Mouse (Mus musculus) heart, adult 2 months (tissue): ENCODE data around the gene Kirrel3. TPM values are rescaled to one million over a fixed set of nuclear protein-coding genes. Genes with fewer than 3 reads are reported as not detected.

Experiments
- DNase-seq, 2 experiments: peaks; one replicate each; pipeline ENCODE4 v3.0.0; 2021
- H3K27ac ChIP-seq: fragments of 200-600 bp; 2 replicates; pipeline ENCODE4 v1.8.1; 2022
- H3K27me3 ChIP-seq: fragments of 200-500 bp; 2 replicates; pipeline ENCODE4 v1.6.1; 2012; ENCODE audit warnings: mild to moderate bottlenecking, low read length, inconsistent platforms, mixed read lengths; ENCODE audit not compliant: control insufficient read depth, insufficient read depth
- H3K36me3 ChIP-seq: fragments of 200-500 bp; 2 replicates; pipeline ENCODE4 v1.6.1; 2012; ENCODE audit warnings: low read length, inconsistent platforms; ENCODE audit not compliant: control insufficient read depth, insufficient read depth
- H3K4me1 ChIP-seq: fragments of 200-500 bp; 2 replicates; pipeline ENCODE4 v1.6.1; 2011; ENCODE audit warnings: low read length; ENCODE audit not compliant: control insufficient read depth, insufficient read depth
- H3K4me3 ChIP-seq: fragments of 200-600 bp; 2 replicates; pipeline ENCODE4 v1.8.1; 2022
- H3K79me2 ChIP-seq: fragments of 200-500 bp; replicated peaks from 2 replicates; pipeline ENCODE4 v1.6.1; 2012; ENCODE audit warnings: mild to moderate bottlenecking, inconsistent platforms, low read length, moderate library complexity, mixed read lengths; ENCODE audit not compliant: control insufficient read depth, insufficient read depth
- H3K9ac ChIP-seq: fragments of 200-500 bp; 2 replicates; pipeline ENCODE4 v1.6.1; 2012; ENCODE audit warnings: low read depth, mild to moderate bottlenecking, control low read depth, inconsistent platforms, low read length, mixed read lengths
- CTCF ChIP-seq: fragments of 200-600 bp; IDR thresholded peaks from 2 replicates; pipeline ENCODE4 v1.8.1; 2022; ENCODE audit warnings: antibody characterized with exemption, mild to moderate bottlenecking, moderate library complexity
- EP300 ChIP-seq: fragments of 200-500 bp; IDR thresholded peaks from 2 replicates; pipeline ENCODE4 v1.6.1; 2011; ENCODE audit warnings: low read depth, low read length, control low read depth; ENCODE audit not compliant: insufficient read depth
- POLR2A ChIP-seq: fragments of 200-500 bp; IDR thresholded peaks from 2 replicates; pipeline ENCODE4 v1.6.1; 2011; ENCODE audit warnings: mild to moderate bottlenecking, low read depth, low read length, control low read depth; ENCODE audit not compliant: insufficient read depth
- WGBS: fragments of 180-500 bp; shearing (Covaris S2); methylation state at CpG from one replicate; pipeline ENCODE4 v1.1.7; 2018; 5-methylcytosine and 5-hydroxymethylcytosine counted together
- intact Hi-C: fragments of 180-260 bp; cut with DNase I; formaldehyde crosslinking; loops from one replicate; pipeline ENCODE4 v1.15.1; 2025
- polyA plus RNA-seq: library from polyadenylated mRNA; depleted of rRNA; stranded (reverse); fragments of >200 nt; gene quantifications from 2 replicates; pipeline ENCODE4 v1.2.3, GENCODE M21; 2012
- total RNA-seq, 2 experiments: library from RNA; stranded (reverse); gene quantifications; 2 replicates each; pipeline ENCODE4 v1.2.3; 2021

Gene Kirrel3
- total and polyA plus RNA-seq, 3 experiments, result 0.18 to 0.59 (median 0.57) TPM

DNA sequence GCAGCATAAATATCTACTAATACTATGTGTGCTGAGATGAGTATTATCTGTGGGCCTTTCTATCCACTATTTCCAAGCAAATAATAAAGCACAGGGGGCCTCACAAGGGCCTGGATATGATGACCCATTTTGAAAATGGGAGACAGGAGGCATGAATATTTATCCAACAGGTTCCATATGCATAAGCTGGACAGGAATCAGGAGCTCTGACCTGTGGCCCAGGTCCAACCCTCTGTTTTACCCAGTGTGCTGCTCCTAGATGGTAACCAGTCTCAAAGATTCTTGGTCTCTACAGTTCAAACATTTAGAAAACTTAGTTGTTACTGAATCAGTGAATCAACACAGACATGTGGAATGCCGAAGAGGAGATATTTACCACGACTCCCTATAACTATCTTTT lies 230.8 kb downstream of the Kirrel3 start:
- Histone ChIP-seq H3K9ac (no peak overlapping the region), H3K27me3 (no peaks in the 10 kb centered on the region), H3K4me3 (no peak overlapping the region), H3K36me3 (no peaks in the 10 kb centered on the region), H3K27ac (no peak overlapping the region), H3K4me1 (peaks cover 1% of the 10 kb centered on the region; the same call in 1 of the 2 replicates), H3K79me2 (no peaks in the 10 kb centered on the region)
- no peak for TF ChIP-seq CTCF
- no peak for TF ChIP-seq POLR2A
- no peak for TF ChIP-seq EP300
- intact Hi-C loops, result no loop called here
- 80% methylated on average over 2 of the region's 2 CpGs for WGBS
- DNase-seq, result no peak

DNA sequence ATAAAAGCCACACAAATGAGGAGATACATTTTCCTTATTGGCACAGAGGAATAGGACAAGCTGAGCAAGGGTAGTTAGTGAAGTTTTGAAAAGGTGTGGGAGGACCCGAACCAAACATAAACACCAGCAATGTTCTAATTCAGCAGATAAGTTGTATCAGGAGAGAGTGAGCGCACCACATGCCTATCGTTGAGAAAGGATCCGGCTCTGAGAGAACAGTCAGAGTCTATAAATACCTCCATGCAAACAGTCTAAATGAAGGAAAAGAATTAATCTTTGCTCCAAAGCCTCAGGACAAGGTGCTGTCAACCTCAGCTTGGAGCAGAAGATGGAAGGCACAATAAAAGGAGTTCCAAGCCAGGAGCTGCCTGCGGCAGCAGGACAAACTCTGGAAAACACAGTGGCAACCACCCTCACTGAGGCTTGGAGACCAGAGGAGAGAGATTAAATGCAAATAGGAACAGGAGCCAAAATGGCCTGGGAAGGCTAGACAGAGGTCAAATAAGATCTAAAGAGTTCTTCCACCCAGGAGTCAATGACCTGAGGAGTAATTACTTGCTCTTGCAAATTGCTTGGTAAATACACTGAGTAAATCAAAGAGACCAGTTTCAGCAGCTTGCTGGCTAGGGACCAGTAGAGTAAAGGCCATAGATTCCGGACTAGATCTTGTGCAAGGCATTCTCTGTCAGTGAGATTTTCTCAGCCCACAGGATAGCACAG lies 235.9 kb downstream of the Kirrel3 start:
- Histone ChIP-seq H3K36me3 (no peaks in the 10 kb centered on the region), H3K27me3 (no peaks in the 10 kb centered on the region), H3K4me3 (no peak overlapping the region), H3K79me2 (no peaks in the 10 kb centered on the region), H3K4me1 (peaks cover 1% of the 10 kb centered on the region; the same call in 1 of the 2 replicates), H3K27ac (no peak overlapping the region), H3K9ac (no peak overlapping the region)
- TF ChIP-seq CTCF (no peak), EP300 (no peak), POLR2A (no peak)
- intact Hi-C loops, result no loop called here
- WGBS, result 39% methylated on average over 6 of the region's 6 CpGs
- DNase-seq, result no peak

DNA sequence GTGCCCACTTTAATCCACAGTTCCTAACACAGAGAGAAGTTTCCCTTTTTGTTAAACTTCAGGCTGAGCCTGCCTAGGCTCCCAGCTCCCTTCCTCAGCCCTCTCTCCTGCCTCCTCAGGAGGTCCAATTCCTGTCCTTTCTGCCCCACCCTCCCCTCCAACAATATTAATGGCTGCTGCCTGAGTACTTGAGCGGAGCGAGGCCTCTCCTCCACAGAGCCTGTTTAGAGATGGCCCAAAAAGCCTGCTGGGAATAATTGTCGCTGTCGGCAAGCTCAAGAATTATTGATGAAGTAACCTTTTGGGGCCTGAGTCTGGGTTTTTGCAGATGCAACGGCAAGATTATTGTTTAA lies 236.5 kb downstream of the Kirrel3 start:
- DNase-seq, result no peak
- no peaks in the 10 kb centered on the region for H3K79me2 ChIP-seq
- H3K36me3 ChIP-seq, result no peaks in the 10 kb centered on the region
- H3K27ac ChIP-seq, result no peak overlapping the region
- no peaks in the 10 kb centered on the region for H3K27me3 ChIP-seq
- TF ChIP-seq CTCF (no peak), EP300 (no peak), POLR2A (no peak)
- no peak overlapping the region for H3K9ac ChIP-seq
- H3K4me3 ChIP-seq, result no peak overlapping the region
- peaks cover 1% of the 10 kb centered on the region; the same call in 1 of the 2 replicates for H3K4me1 ChIP-seq
- intact Hi-C loops, result no loop called here
- 83% methylated on average over 5 of the region's 5 CpGs for WGBS

DNA sequence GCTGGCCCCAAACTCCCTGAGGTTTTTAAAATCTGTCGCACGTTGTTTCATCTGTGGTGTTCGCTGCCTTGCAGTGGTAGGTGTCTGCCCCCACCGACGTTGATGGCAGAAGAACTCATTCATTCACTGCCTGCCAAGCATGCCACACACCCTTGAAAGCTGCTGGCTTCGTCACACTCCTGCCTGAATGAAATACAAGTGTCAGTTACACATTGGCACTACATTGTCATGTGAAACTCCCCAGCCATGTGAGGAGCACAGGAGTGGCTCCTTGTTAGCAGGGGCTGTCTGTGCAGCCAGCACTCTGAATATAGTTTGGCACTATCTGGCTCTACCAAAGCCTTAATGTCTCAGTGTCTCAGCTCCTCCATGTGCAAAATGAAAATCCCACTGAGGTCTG lies 246.8 kb downstream of the Kirrel3 start:
- 54% methylated on average over 6 of the region's 6 CpGs for WGBS
- Histone ChIP-seq H3K36me3 (no peaks in the 10 kb centered on the region), H3K9ac (no peak overlapping the region), H3K27me3 (no peaks in the 10 kb centered on the region), H3K79me2 (no peaks in the 10 kb centered on the region), H3K4me1 (no peaks in the 10 kb centered on the region), H3K4me3 (no peak overlapping the region), H3K27ac (no peak overlapping the region)
- DNase-seq, result peak in 1 of 2 experiments; percentile 7
- intact Hi-C loops, result no loop called here
- TF ChIP-seq POLR2A, result no peak
- no peak for TF ChIP-seq EP300
- TF ChIP-seq CTCF, result no peak

DNA sequence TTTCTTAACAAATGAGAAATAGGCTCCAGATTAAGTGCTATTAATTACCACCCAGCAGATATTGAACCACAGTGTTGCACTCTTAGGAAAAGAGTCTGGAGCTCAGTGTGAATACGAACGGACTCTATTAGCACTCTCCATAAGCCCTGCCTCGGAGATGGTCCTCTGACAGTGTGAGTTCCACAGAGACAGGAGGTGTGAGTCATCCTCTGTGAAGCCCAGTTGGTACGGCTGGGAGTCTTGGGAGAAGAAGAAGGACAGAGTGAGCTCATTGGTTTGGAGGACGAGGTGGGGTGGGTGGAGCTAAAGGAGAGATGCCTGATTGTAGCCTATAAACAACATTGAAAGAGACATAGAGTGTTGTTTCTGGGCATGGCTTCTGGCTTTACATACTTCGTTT lies 247.9 kb downstream of the Kirrel3 start:
- Histone ChIP-seq H3K36me3 (no peaks in the 10 kb centered on the region), H3K27ac (no peak overlapping the region), H3K4me3 (no peak overlapping the region), H3K4me1 (no peaks in the 10 kb centered on the region), H3K27me3 (no peaks in the 10 kb centered on the region), H3K79me2 (no peaks in the 10 kb centered on the region), H3K9ac (no peak overlapping the region)
- no peak for DNase-seq
- TF ChIP-seq POLR2A, result no peak
- TF ChIP-seq CTCF, result no peak
- no peak for TF ChIP-seq EP300
- WGBS, result 56% methylated on average over 6 of the region's 6 CpGs
- intact Hi-C loops, result no loop called here

DNA sequence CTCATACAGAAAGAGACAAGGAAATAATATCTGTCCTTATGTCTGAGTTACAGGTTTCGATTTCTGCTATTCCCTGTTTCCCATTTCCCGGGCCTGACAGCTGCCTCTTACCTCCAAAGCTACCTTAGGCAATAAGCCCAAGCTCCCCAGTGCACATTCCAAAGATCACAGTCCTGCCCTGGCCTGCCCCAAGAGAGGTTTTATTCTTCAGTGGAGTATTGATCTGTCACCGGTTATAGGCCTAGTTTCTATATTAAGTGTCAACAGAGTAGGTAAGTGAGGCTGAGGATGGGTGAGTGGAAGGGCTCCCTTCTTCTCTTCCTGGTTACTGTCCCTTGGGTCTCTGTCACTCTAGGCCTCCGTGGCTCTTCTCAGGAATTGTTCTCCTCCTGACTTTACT lies 249.3 kb downstream of the Kirrel3 start:
- no peak overlapping the region for H3K9ac ChIP-seq
- no peaks in the 10 kb centered on the region for H3K79me2 ChIP-seq
- no peak overlapping the region for H3K4me3 ChIP-seq
- no peak overlapping the region for H3K27ac ChIP-seq
- H3K27me3 ChIP-seq, result no peaks in the 10 kb centered on the region
- H3K4me1 ChIP-seq, result no peaks in the 10 kb centered on the region
- WGBS, result 90% methylated on average over 4 of the region's 4 CpGs
- TF ChIP-seq EP300 (no peak), CTCF (no peak), POLR2A (no peak)
- no peaks in the 10 kb centered on the region for H3K36me3 ChIP-seq
- intact Hi-C loops, result no loop called here
- no peak for DNase-seq
